Mouse (Mus musculus): ENCODE data around the gene Grik4. TPM values are rescaled to one million over a fixed set of nuclear protein-coding genes. Genes with fewer than 3 reads are reported as not detected.

Grik4 gene
- polyA plus RNA-seq, 1 experiment from 2014 or later = 0.41 TPM

GRCm38 (mm10) chr9:42745982-42746381 is 198.3 kb downstream of the Grik4 start:
- no peak overlapping the region for H3K4me2 ChIP-seq
- no peaks in the 10 kb centered on the region for H3K27me3 ChIP-seq
- no peak overlapping the region for H3K4me3 ChIP-seq (replicated peaks)
- no peaks in the 10 kb centered on the region for H3K36me3 ChIP-seq (replicated peaks)
- H3K9ac ChIP-seq = no peak overlapping the region
- no peak overlapping the region for H3K27ac ChIP-seq (replicated peaks)
- no peak for ATAC-seq (ENCODE audit: insufficient read depth)
- H3K9me3 ChIP-seq (replicated peaks) = no peaks in the 10 kb centered on the region; the same call in 1 of the 2 replicates
- H3K4me1 ChIP-seq (replicated peaks) = no peaks in the 10 kb centered on the region
- WGBS (ENCODE audit: insufficient replicate concordance) = 62% methylated on average over 8 of the region's 8 CpGs

GRCm38 (mm10) chr9:42742385-42742784 is 201.9 kb downstream of the Grik4 start:
- no peak overlapping the region for H3K4me2 ChIP-seq
- WGBS (ENCODE audit: insufficient replicate concordance) = 29% methylated on average over 5 of the region's 5 CpGs
- H3K36me3 ChIP-seq (replicated peaks) = no peaks in the 10 kb centered on the region
- no peak overlapping the region for H3K4me3 ChIP-seq (replicated peaks)
- no peak overlapping the region for H3K9ac ChIP-seq
- ATAC-seq (ENCODE audit: insufficient read depth) = no peak
- H3K27me3 ChIP-seq = no peaks in the 10 kb centered on the region
- no peak overlapping the region for H3K27ac ChIP-seq (replicated peaks)
- H3K4me1 ChIP-seq (replicated peaks) = no peaks in the 10 kb centered on the region
- H3K9me3 ChIP-seq (replicated peaks) = no peaks in the 10 kb centered on the region; the same call in 1 of the 2 replicates

- no peak for ATAC-seq (ENCODE audit: insufficient read depth)
- 49% methylated on average over 7 of the region's 7 CpGs for WGBS (ENCODE audit: insufficient replicate concordance)
- H3K27me3 ChIP-seq = no peaks in the 10 kb centered on the region
- no peak overlapping the region for H3K27ac ChIP-seq (replicated peaks)
- H3K36me3 ChIP-seq (replicated peaks) = no peaks in the 10 kb centered on the region
- peaks cover 6% of the 10 kb centered on the region; the same call in 1 of the 2 replicates for H3K4me1 ChIP-seq (replicated peaks)
- no peak overlapping the region for H3K4me2 ChIP-seq
- no peak overlapping the region for H3K4me3 ChIP-seq (replicated peaks)
- H3K9me3 ChIP-seq (replicated peaks) = no peaks in the 10 kb centered on the region; the same call in 1 of the 2 replicates
- H3K9ac ChIP-seq = no peak overlapping the region
Measured at GRCm38 (mm10) chr9:42736697-42737335, 207.5 kb downstream of the Grik4 start.

GRCm38 (mm10) chr9:42735086-42735485 is 209.2 kb downstream of the Grik4 start:
- H3K36me3 ChIP-seq (replicated peaks) = no peaks in the 10 kb centered on the region
- H3K4me1 ChIP-seq (replicated peaks) = peaks cover 6% of the 10 kb centered on the region; the same call in 1 of the 2 replicates
- H3K9me3 ChIP-seq (replicated peaks) = no peaks in the 10 kb centered on the region

GRCm38 (mm10) chr9:42732731-42733318 is 211.5 kb downstream of the Grik4 start:
- H3K27ac ChIP-seq (replicated peaks) = no peak overlapping the region
- no peaks in the 10 kb centered on the region for H3K27me3 ChIP-seq
- H3K4me1 ChIP-seq (replicated peaks) = peaks cover 8% of the 10 kb centered on the region; the same call in 1 of the 2 replicates
- H3K9ac ChIP-seq = no peak overlapping the region
- no peaks in the 10 kb centered on the region for H3K9me3 ChIP-seq (replicated peaks)
- 58% methylated on average over 9 of the region's 9 CpGs for WGBS (ENCODE audit: insufficient replicate concordance)
- ATAC-seq (ENCODE audit: insufficient read depth) = no peak
- H3K36me3 ChIP-seq (replicated peaks) = no peaks in the 10 kb centered on the region
- no peak overlapping the region for H3K4me3 ChIP-seq (replicated peaks)
- no peak overlapping the region for H3K4me2 ChIP-seq

More at GRCm38 (mm10) chr9:42735086-42735485, 209.2 kb downstream of the Grik4 start:
- H3K4me2 ChIP-seq = no peak overlapping the region
- H3K4me3 ChIP-seq (replicated peaks) = no peak overlapping the region
- no peak overlapping the region for H3K9ac ChIP-seq
- 43% methylated on average over 5 of the region's 5 CpGs for WGBS (ENCODE audit: insufficient replicate concordance)
- H3K27ac ChIP-seq (replicated peaks) = no peak overlapping the region
- no peak for ATAC-seq (ENCODE audit: insufficient read depth)
- no peaks in the 10 kb centered on the region for H3K27me3 ChIP-seq

GRCm38 (mm10) chr9:42728472-42728871 is 215.8 kb downstream of the Grik4 start:
- H3K4me2 ChIP-seq = no peak overlapping the region
- no peaks in the 10 kb centered on the region for H3K36me3 ChIP-seq (replicated peaks)
- no peak overlapping the region for H3K4me3 ChIP-seq (replicated peaks)
- WGBS (ENCODE audit: insufficient replicate concordance) = 51% methylated on average over 6 of the region's 6 CpGs
- no peak overlapping the region for H3K9ac ChIP-seq
- H3K27me3 ChIP-seq = no peaks in the 10 kb centered on the region
- 0 out of 2 replicates have a peak, but pooled peaks cover 5% of the 10 kb centered on the region for H3K4me1 ChIP-seq (replicated peaks)
- no peaks in the 10 kb centered on the region for H3K9me3 ChIP-seq (replicated peaks)
- no peak for ATAC-seq (ENCODE audit: insufficient read depth)
- H3K27ac ChIP-seq (replicated peaks) = no peak overlapping the region

- H3K9ac ChIP-seq = no peak overlapping the region
- H3K27me3 ChIP-seq = no peaks in the 10 kb centered on the region
- no peak overlapping the region for H3K4me2 ChIP-seq
- no peak overlapping the region for H3K4me3 ChIP-seq (replicated peaks)
- 0 out of 2 replicates have a peak, but pooled peaks cover 5% of the 10 kb centered on the region for H3K4me1 ChIP-seq (replicated peaks)
- WGBS (ENCODE audit: insufficient replicate concordance) = 51% methylated on average over 6 of the region's 6 CpGs
- no peaks in the 10 kb centered on the region for H3K36me3 ChIP-seq (replicated peaks)
- H3K9me3 ChIP-seq (replicated peaks) = no peaks in the 10 kb centered on the region
- peak; percentile 82 for ATAC-seq (ENCODE audit: insufficient read depth)
- no peak overlapping the region for H3K27ac ChIP-seq (replicated peaks)
Measured at GRCm38 (mm10) chr9:42727661-42728060, 216.6 kb downstream of the Grik4 start.

GRCm38 (mm10) chr9:42727186-42727585 is 217.1 kb downstream of the Grik4 start:
- WGBS (ENCODE audit: insufficient replicate concordance) = 62% methylated on average over 5 of the region's 5 CpGs
- Histone ChIP-seq H3K36me3 (replicated peaks) (no peaks in the 10 kb centered on the region), H3K27me3 (no peaks in the 10 kb centered on the region), H3K4me2 (no peak overlapping the region), H3K9ac (no peak overlapping the region), H3K27ac (replicated peaks) (no peak overlapping the region), H3K4me3 (replicated peaks) (no peak overlapping the region), H3K4me1 (replicated peaks) (0 out of 2 replicates have a peak, but pooled peaks cover 5% of the 10 kb centered on the region), H3K9me3 (replicated peaks) (no peaks in the 10 kb centered on the region)
- peak; percentile 59 for ATAC-seq (ENCODE audit: insufficient read depth)

GRCm38 (mm10) chr9:42724099-42724498 is 220.2 kb downstream of the Grik4 start:
- 55% methylated on average over 7 of the region's 7 CpGs for WGBS (ENCODE audit: insufficient replicate concordance)
- no peak for ATAC-seq (ENCODE audit: insufficient read depth)
- no peaks in the 10 kb centered on the region for H3K9me3 ChIP-seq (replicated peaks)
- no peaks in the 10 kb centered on the region for H3K36me3 ChIP-seq (replicated peaks)
- no peaks in the 10 kb centered on the region for H3K27me3 ChIP-seq
- no peak overlapping the region for H3K4me3 ChIP-seq (replicated peaks)
- H3K27ac ChIP-seq (replicated peaks) = no peak overlapping the region
- H3K4me1 ChIP-seq (replicated peaks) = 0 out of 2 replicates have a peak, but pooled peaks cover 5% of the 10 kb centered on the region
- no peak overlapping the region for H3K9ac ChIP-seq
- no peak overlapping the region for H3K4me2 ChIP-seq

GRCm38 (mm10) chr9:42722501-42722900 is 221.8 kb downstream of the Grik4 start:
- no peak overlapping the region for H3K4me3 ChIP-seq (replicated peaks)
- no peak overlapping the region for H3K27ac ChIP-seq (replicated peaks)
- no peaks in the 10 kb centered on the region for H3K27me3 ChIP-seq
- WGBS (ENCODE audit: insufficient replicate concordance) = 49% methylated on average over 4 of the region's 4 CpGs
- no peaks in the 10 kb centered on the region for H3K9me3 ChIP-seq (replicated peaks)
- H3K4me2 ChIP-seq = no peak overlapping the region
- no peak for ATAC-seq (ENCODE audit: insufficient read depth)
- no peaks in the 10 kb centered on the region for H3K36me3 ChIP-seq (replicated peaks)
- H3K4me1 ChIP-seq (replicated peaks) = no peaks in the 10 kb centered on the region
- no peak overlapping the region for H3K9ac ChIP-seq

GRCm38 (mm10) chr9:42721718-42722117 is 222.6 kb downstream of the Grik4 start:
- Histone ChIP-seq H3K9ac (no peak overlapping the region), H3K4me3 (replicated peaks) (no peak overlapping the region), H3K4me2 (no peak overlapping the region), H3K36me3 (replicated peaks) (no peaks in the 10 kb centered on the region), H3K9me3 (replicated peaks) (no peaks in the 10 kb centered on the region), H3K27me3 (no peaks in the 10 kb centered on the region), H3K27ac (replicated peaks) (no peak overlapping the region), H3K4me1 (replicated peaks) (no peaks in the 10 kb centered on the region)
- 66% methylated on average over 9 of the region's 9 CpGs for WGBS (ENCODE audit: insufficient replicate concordance)
- no peak for ATAC-seq (ENCODE audit: insufficient read depth)

Data from liver, embryonic 15.5 days (tissue).